Mouse (Mus musculus): Measurements from ENCODE around the gene Raver1.

The Raver1 gene

GRCm38 (mm10) chr9:21041308-21041707, 50.5 kb downstream of the Raver1 start:
- no peak for DNase-seq (ENCODE audit: low read depth)

- DNase-seq (ENCODE audit: low read depth), result no peak
Observed at GRCm38 (mm10) chr9:21039779-21040178, 52.0 kb downstream of the Raver1 start.

GRCm38 (mm10) chr9:21037481-21037891, 54.3 kb downstream of the Raver1 start:
- no peak for DNase-seq (ENCODE audit: low read depth)

GRCm38 (mm10) chr9:21036666-21037065, 55.1 kb downstream of the Raver1 start:
- DNase-seq (ENCODE audit: low read depth), result no peak

- DNase-seq (ENCODE audit: low read depth), result no peak
Observed at GRCm38 (mm10) chr9:21036161-21036560, 55.6 kb downstream of the Raver1 start.

GRCm38 (mm10) chr9:21035586-21035985, 56.2 kb downstream of the Raver1 start:
- DNase-seq (ENCODE audit: low read depth), result no peak

- DNase-seq (ENCODE audit: low read depth), result peak; percentile 44
Observed at GRCm38 (mm10) chr9:21034481-21035085, 57.2 kb downstream of the Raver1 start.

GRCm38 (mm10) chr9:21033136-21033535, 58.7 kb downstream of the Raver1 start:
- DNase-seq (ENCODE audit: low read depth), result peak; percentile 91

GRCm38 (mm10) chr9:21032491-21032890, 59.3 kb downstream of the Raver1 start:
- DNase-seq (ENCODE audit: low read depth), result no peak

GRCm38 (mm10) chr9:21031896-21032351, 59.9 kb downstream of the Raver1 start, which contains the start of gene Icam5:
Icam5 (plus strand) TSS chr9:21032073.
- DNase-seq (ENCODE audit: low read depth), result no peak

GRCm38 (mm10) chr9:21031251-21031895, 60.4 kb downstream of the Raver1 start:
- DNase-seq (ENCODE audit: low read depth), result peak; percentile 82

GRCm38 (mm10) chr9:21030781-21031250, 61.0 kb downstream of the Raver1 start:
- peak; percentile 98 for DNase-seq (ENCODE audit: low read depth)

- DNase-seq (ENCODE audit: low read depth), result no peak
Observed at GRCm38 (mm10) chr9:21030055-21030600, 61.7 kb downstream of the Raver1 start.

- DNase-seq (ENCODE audit: low read depth), result peak; percentile 83
Observed at GRCm38 (mm10) chr9:21029291-21030054, 62.3 kb downstream of the Raver1 start, which contains the start of gene Icam4. Icam4 (plus strand) TSS chr9:21029373.

GRCm38 (mm10) chr9:21028560-21029110, 63.2 kb downstream of the Raver1 start:
- no peak for DNase-seq (ENCODE audit: low read depth)

- no peak for DNase-seq (ENCODE audit: low read depth)
Observed at GRCm38 (mm10) chr9:21027774-21028290, 64.0 kb downstream of the Raver1 start.

GRCm38 (mm10) chr9:21026849-21027248, 65.0 kb downstream of the Raver1 start:
- no peak for DNase-seq (ENCODE audit: low read depth)

GRCm38 (mm10) chr9:21025258-21025810, 66.5 kb downstream of the Raver1 start:
- DNase-seq (ENCODE audit: low read depth), result no peak

All from naive thymus-derived CD4-positive, alpha-beta T cell, adult 2 months (primary cell).